Mouse (Mus musculus) cerebellum, postnatal 14 days (tissue): ENCODE measurements around the gene Ssh3.

Source experiments
- DNase-seq, 2 experiments: peaks; one replicate each; pipeline ENCODE4 v3.0.0; 2021; ENCODE audit warnings: mixed read lengths in 2 of 2

Gene Ssh3

GRCm38 (mm10) chr19:4214771-4215450 lies 54.1 kb downstream of the Ssh3 start:
- no peak for DNase-seq

GRCm38 (mm10) chr19:4214071-4214770 lies 54.8 kb downstream of the Ssh3 start, which contains the start of the genes Clcf1 and AC109138.7:
Gene Clcf1, plus strand, starts transcription at chr19:4214238.
Gene AC109138.7, plus strand, starts transcription at chr19:4214357.
- no peak for DNase-seq

GRCm38 (mm10) chr19:4213524-4213974 lies 55.4 kb downstream of the Ssh3 start:
- no peak for DNase-seq

GRCm38 (mm10) chr19:4211891-4212588 lies 56.9 kb downstream of the Ssh3 start:
- DNase-seq, result no peak
